Mouse (Mus musculus): ENCODE data around the gene Ppp1r13l. TPM values are rescaled to one million over a fixed set of nuclear protein-coding genes. Genes with fewer than 3 reads are reported as not detected.

The Ppp1r13l gene
- polyA plus RNA-seq, 1 experiment from 2014 or later = 1.7 TPM

- 1% methylated on average over 62 of the region's 62 CpGs for WGBS (ENCODE audit: insufficient replicate concordance)
- peak within 1 kb of the TSS; percentile 67 for H3K9ac ChIP-seq
- H3K27ac ChIP-seq = no peak within 1 kb of the TSS
- peaks cover 11% of the 10 kb centered on the region for H3K9me3 ChIP-seq (replicated peaks)
- H3K36me3 ChIP-seq = no peaks in the 10 kb centered on the region
- peaks cover 31% of the 10 kb centered on the region for H3K4me1 ChIP-seq
- H3K27me3 ChIP-seq (replicated peaks) = peaks cover 76% of the 10 kb centered on the region
- peak; percentile 76 for ATAC-seq
- peak within 1 kb of the TSS; percentile 94 for H3K4me2 ChIP-seq
- H3K4me3 ChIP-seq = peak within 1 kb of the TSS; percentile 62
Measured at GRCm38 (mm10) chr7:19403731-19404296, 44.3 kb downstream of the Ppp1r13l start, which contains the start of gene Klc3. Gene Klc3, minus strand, starts transcription at chr7:19404104.

- no peak for ATAC-seq
- Histone ChIP-seq H3K4me2 (peak within 1 kb of the TSS; percentile 94), H3K9ac (peak within 1 kb of the TSS; percentile 67), H3K27ac (no peak within 1 kb of the TSS), H3K27me3 (replicated peaks) (peaks cover 72% of the 10 kb centered on the region), H3K9me3 (replicated peaks) (peaks cover 11% of the 10 kb centered on the region), H3K4me1 (peaks cover 27% of the 10 kb centered on the region), H3K36me3 (no peaks in the 10 kb centered on the region), H3K4me3 (peak within 1 kb of the TSS; percentile 62)
- WGBS (ENCODE audit: insufficient replicate concordance) = 45% methylated on average over 7 of the region's 7 CpGs
Measured at GRCm38 (mm10) chr7:19404476-19404875, 44.9 kb downstream of the Ppp1r13l start, which contains the start of gene Ckm. Gene Ckm, plus strand, starts transcription at chr7:19404776.

GRCm38 (mm10) chr7:19405417-19405816 lies 45.9 kb downstream of the Ppp1r13l start:
- Histone ChIP-seq H3K9ac (no peak overlapping the region), H3K27me3 (replicated peaks) (peaks cover 70% of the 10 kb centered on the region), H3K36me3 (no peaks in the 10 kb centered on the region), H3K9me3 (replicated peaks) (peaks cover 11% of the 10 kb centered on the region), H3K4me1 (peaks cover 21% of the 10 kb centered on the region), H3K27ac (no peak overlapping the region), H3K4me3 (no peak overlapping the region), H3K4me2 (peak overlapping the region; percentile 44)
- WGBS (ENCODE audit: insufficient replicate concordance) = 3% methylated on average over 19 of the region's 19 CpGs
- peak; percentile 50 for ATAC-seq

- Histone ChIP-seq H3K4me1 (peaks cover 6% of the 10 kb centered on the region; the same call in 1 of the 2 replicates), H3K27me3 (replicated peaks) (peaks cover 49% of the 10 kb centered on the region), H3K4me2 (no peak overlapping the region), H3K9ac (no peak overlapping the region), H3K4me3 (no peak overlapping the region), H3K36me3 (no peaks in the 10 kb centered on the region), H3K27ac (no peak overlapping the region), H3K9me3 (replicated peaks) (peaks cover 6% of the 10 kb centered on the region; the same call in 1 of the 2 replicates)
- ATAC-seq = no peak
- 44% methylated on average over 6 of the region's 6 CpGs for WGBS (ENCODE audit: insufficient replicate concordance)
Measured at GRCm38 (mm10) chr7:19409753-19410152, 50.2 kb downstream of the Ppp1r13l start.

- Histone ChIP-seq H3K9me3 (replicated peaks) (peaks cover 6% of the 10 kb centered on the region; the same call in 1 of the 2 replicates), H3K36me3 (no peaks in the 10 kb centered on the region), H3K4me3 (no peak overlapping the region), H3K9ac (no peak overlapping the region), H3K27me3 (replicated peaks) (peaks cover 54% of the 10 kb centered on the region), H3K4me2 (no peak overlapping the region), H3K27ac (no peak overlapping the region), H3K4me1 (peaks cover 2% of the 10 kb centered on the region; the same call in 1 of the 2 replicates)
- 62% methylated on average over 11 of the region's 11 CpGs for whole genome bisulfite sequencing (ENCODE audit: insufficient replicate concordance)
- no peak for ATAC-seq
Measured at GRCm38 (mm10) chr7:19410766-19411344, 51.3 kb downstream of the Ppp1r13l start.

GRCm38 (mm10) chr7:19411783-19412182 lies 52.2 kb downstream of the Ppp1r13l start:
- no peaks in the 10 kb centered on the region for H3K4me1 ChIP-seq
- no peak overlapping the region for H3K9ac ChIP-seq
- H3K36me3 ChIP-seq = no peaks in the 10 kb centered on the region
- no peak for ATAC-seq
- 64% methylated on average over 5 of the region's 5 CpGs for WGBS (ENCODE audit: insufficient replicate concordance)
- no peak overlapping the region for H3K4me2 ChIP-seq
- H3K9me3 ChIP-seq (replicated peaks) = peaks cover 6% of the 10 kb centered on the region; the same call in 1 of the 2 replicates
- peaks cover 54% of the 10 kb centered on the region for H3K27me3 ChIP-seq (replicated peaks)
- no peak overlapping the region for H3K27ac ChIP-seq
- no peak overlapping the region for H3K4me3 ChIP-seq

- H3K4me1 ChIP-seq = no peaks in the 10 kb centered on the region
- H3K27me3 ChIP-seq (replicated peaks) = peaks cover 70% of the 10 kb centered on the region
- H3K9ac ChIP-seq = no peak overlapping the region
- WGBS (ENCODE audit: insufficient replicate concordance) = 64% methylated on average over 3 of the region's 3 CpGs
- no peak overlapping the region for H3K4me3 ChIP-seq
- no peaks in the 10 kb centered on the region for H3K36me3 ChIP-seq
- no peak for ATAC-seq
- peaks cover 6% of the 10 kb centered on the region; the same call in 1 of the 2 replicates for H3K9me3 ChIP-seq (replicated peaks)
- H3K27ac ChIP-seq = no peak overlapping the region
- H3K4me2 ChIP-seq = no peak overlapping the region
Measured at GRCm38 (mm10) chr7:19413525-19413924, 54.0 kb downstream of the Ppp1r13l start.

- no peak overlapping the region for H3K27ac ChIP-seq
- 35% methylated on average over 15 of the region's 15 CpGs for WGBS (ENCODE audit: insufficient replicate concordance)
- peaks cover 18% of the 10 kb centered on the region for H3K4me1 ChIP-seq
- no peak overlapping the region for H3K4me2 ChIP-seq
- no peaks in the 10 kb centered on the region for H3K36me3 ChIP-seq
- H3K4me3 ChIP-seq = no peak overlapping the region
- no peak overlapping the region for H3K9ac ChIP-seq
- peaks cover 84% of the 10 kb centered on the region for H3K27me3 ChIP-seq (replicated peaks)
- ATAC-seq = no peak
- H3K9me3 ChIP-seq (replicated peaks) = peaks cover 6% of the 10 kb centered on the region; the same call in 1 of the 2 replicates
Measured at GRCm38 (mm10) chr7:19416590-19416989, 57.0 kb downstream of the Ppp1r13l start.

- Histone ChIP-seq H3K4me2 (peak overlapping the region; percentile 27; the same call in 1 of the 2 replicates), H3K36me3 (peaks cover 2% of the 10 kb centered on the region; the same call in 1 of the 2 replicates), H3K4me3 (peak overlapping the region; percentile 7; the same call in 1 of the 2 replicates), H3K27me3 (replicated peaks) (peaks cover 84% of the 10 kb centered on the region), H3K9me3 (replicated peaks) (no peaks in the 10 kb centered on the region), H3K4me1 (peaks cover 19% of the 10 kb centered on the region), H3K27ac (no peak overlapping the region), H3K9ac (no peak overlapping the region)
- WGBS (ENCODE audit: insufficient replicate concordance) = 7% methylated on average over 28 of the region's 28 CpGs
- no peak for ATAC-seq
Measured at GRCm38 (mm10) chr7:19420121-19420520, 60.6 kb downstream of the Ppp1r13l start.

GRCm38 (mm10) chr7:19420821-19421636 lies 61.5 kb downstream of the Ppp1r13l start:
- no peak overlapping the region for H3K27ac ChIP-seq
- H3K27me3 ChIP-seq (replicated peaks) = peaks cover 75% of the 10 kb centered on the region
- H3K4me1 ChIP-seq = peaks cover 19% of the 10 kb centered on the region
- no peak overlapping the region for H3K9ac ChIP-seq
- H3K4me3 ChIP-seq = peak overlapping the region; percentile 29
- WGBS (ENCODE audit: insufficient replicate concordance) = 12% methylated on average over 43 of the region's 43 CpGs
- peaks cover 11% of the 10 kb centered on the region for H3K36me3 ChIP-seq
- ATAC-seq = peak; percentile 91
- no peaks in the 10 kb centered on the region for H3K9me3 ChIP-seq (replicated peaks)
- peak overlapping the region; percentile 60 for H3K4me2 ChIP-seq

GRCm38 (mm10) chr7:19423083-19423482 lies 63.5 kb downstream of the Ppp1r13l start:
- Histone ChIP-seq H3K4me3 (no peak overlapping the region), H3K4me2 (no peak overlapping the region), H3K36me3 (peaks cover 30% of the 10 kb centered on the region), H3K9ac (no peak overlapping the region), H3K9me3 (replicated peaks) (no peaks in the 10 kb centered on the region), H3K27ac (no peak overlapping the region), H3K4me1 (peaks cover 19% of the 10 kb centered on the region), H3K27me3 (replicated peaks) (peaks cover 54% of the 10 kb centered on the region)
- no peak for ATAC-seq
- WGBS (ENCODE audit: insufficient replicate concordance) = 81% methylated on average over 3 of the region's 3 CpGs

- Histone ChIP-seq H3K27me3 (replicated peaks) (peaks cover 44% of the 10 kb centered on the region), H3K4me1 (peaks cover 19% of the 10 kb centered on the region), H3K4me3 (no peak overlapping the region), H3K27ac (no peak overlapping the region), H3K9ac (no peak overlapping the region), H3K4me2 (no peak overlapping the region), H3K9me3 (replicated peaks) (no peaks in the 10 kb centered on the region), H3K36me3 (peaks cover 40% of the 10 kb centered on the region)
- 42% methylated on average over 4 of the region's 4 CpGs for WGBS (ENCODE audit: insufficient replicate concordance)
- no peak for ATAC-seq
Measured at GRCm38 (mm10) chr7:19424051-19424450, 64.5 kb downstream of the Ppp1r13l start.

Measured in liver, embryonic 12.5 days (tissue).